Mouse (Mus musculus): ENCODE measurements around the gene Gm10912. TPM values are rescaled to one million over a fixed set of nuclear protein-coding genes. Genes with fewer than 3 reads are reported as not detected.
"Not testable (repeated sequence)": the region's sequence is repeated elsewhere in the genome, so short reads cannot be mapped to it uniquely, and the experiment has no call there.

Gene Gm10912
- polyA plus RNA-seq, 1 experiment from 2014 or later, result not detected

DNA sequence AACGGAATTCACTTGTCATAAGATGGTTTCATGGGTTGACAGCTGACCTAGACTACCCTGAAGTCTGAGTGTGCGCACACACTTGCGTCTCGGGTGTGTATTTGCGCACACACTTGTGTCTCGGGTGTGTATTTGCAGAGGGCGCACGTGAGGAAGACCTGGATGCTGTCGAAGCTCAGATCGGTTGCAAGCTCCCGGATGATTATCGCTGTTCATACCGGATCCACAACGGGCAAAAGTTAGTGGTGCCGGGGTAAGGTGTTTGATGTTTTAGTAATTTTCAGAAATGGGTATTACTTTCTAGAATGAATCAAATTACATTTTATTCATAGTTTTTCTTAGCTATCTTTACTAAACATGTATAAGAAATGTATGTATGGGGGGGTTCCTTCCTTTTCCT, 22.9 kb upstream of the Gm10912 start:
- 96% methylated on average over 15 of the region's 15 CpGs for WGBS
- H3K36me3 ChIP-seq, result peaks cover 59% of the 10 kb centered on the region

DNA sequence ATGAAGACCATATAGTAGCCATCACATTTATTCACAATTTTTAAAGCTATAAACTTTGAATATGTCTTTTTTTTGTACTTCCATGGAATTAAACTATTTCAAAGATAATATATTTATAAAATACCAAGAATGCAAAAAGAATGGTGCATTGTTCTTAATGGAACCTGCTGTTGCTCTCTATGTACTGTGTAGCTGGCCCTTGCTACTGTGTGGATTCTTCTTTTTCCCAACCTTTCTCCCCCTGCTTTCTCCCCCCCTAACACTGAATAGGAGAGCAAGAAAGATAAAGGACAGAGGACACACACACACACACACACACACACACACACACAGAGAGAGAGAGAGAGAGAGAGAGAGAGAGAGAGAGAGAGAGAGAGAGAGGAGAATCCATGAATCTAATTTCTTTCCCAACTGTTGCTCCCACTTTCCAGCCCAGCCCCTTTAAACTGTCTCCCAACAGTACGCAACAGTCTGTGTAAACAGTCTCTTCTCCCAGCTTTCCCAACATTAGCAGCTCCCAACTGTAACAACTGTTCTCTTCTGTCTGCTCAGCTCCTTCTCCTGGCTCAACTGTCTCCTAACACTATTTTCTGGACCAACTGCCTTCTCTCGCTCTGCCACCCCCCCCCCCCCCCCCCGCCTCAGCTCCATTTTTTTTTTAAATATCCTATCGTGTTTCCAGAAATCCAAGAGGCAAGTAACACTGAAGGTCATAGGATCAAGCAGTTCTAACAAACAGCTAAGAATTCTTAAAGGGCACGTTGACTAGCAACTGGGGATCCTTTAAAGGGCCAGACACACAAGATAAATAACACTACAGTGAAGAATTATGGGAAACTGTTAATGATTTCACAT, 21.8 kb upstream of the Gm10912 start:
- Histone ChIP-seq H3K27ac (no peak overlapping the region), H3K27me3 (ENCODE audit: low read depth, poor library complexity, severe bottlenecking) (no peaks in the 10 kb centered on the region), H3K36me3 (peaks cover 58% of the 10 kb centered on the region), H3K4me1 (no peaks in the 10 kb centered on the region), H3K4me3 (no peak overlapping the region), H3K9me3 (replicated peaks) (no peaks in the 10 kb centered on the region)
- 53% methylated on average over 5 of the region's 5 CpGs for WGBS
- DNase-seq (ENCODE audit: low spot score), result no peak

More for the DNA sequence above, 22.9 kb upstream of the Gm10912 start:
- no peak for DNase-seq (ENCODE audit: low spot score)
- Histone ChIP-seq H3K4me1 (no peaks in the 10 kb centered on the region), H3K9me3 (replicated peaks) (no peaks in the 10 kb centered on the region), H3K27me3 (ENCODE audit: low read depth, poor library complexity, severe bottlenecking) (no peaks in the 10 kb centered on the region), H3K4me3 (no peak overlapping the region), H3K27ac (no peak overlapping the region)

DNA sequence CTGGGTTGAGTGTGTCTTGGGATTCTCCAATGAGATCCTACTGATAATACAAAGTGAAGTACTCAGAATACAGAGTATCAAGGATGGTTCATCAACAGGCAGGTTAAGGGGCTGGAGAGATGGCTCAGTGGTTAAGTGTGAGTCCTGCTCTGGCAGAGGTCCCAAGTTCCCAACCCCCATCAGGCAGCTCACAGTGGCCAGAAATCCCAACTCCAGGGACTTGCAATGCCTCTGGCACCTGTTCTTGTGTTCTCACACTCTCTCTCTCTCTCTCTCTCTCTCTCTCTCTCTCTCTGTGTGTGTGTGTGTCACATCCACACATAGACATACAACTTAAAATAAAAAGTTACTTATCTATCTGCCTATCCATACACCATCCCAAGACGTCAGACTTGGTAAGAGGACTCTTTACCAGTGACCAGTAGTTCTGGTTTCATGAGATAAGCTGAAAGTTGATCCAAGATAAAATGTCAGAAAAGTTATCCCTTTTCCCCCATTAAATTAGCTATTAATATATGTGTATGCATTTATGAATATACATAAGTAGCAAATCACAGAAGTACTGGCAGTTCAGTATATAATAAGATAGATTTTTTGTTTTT, 21.0 kb upstream of the Gm10912 start:
- Histone ChIP-seq H3K27ac (no peak overlapping the region), H3K27me3 (ENCODE audit: low read depth, poor library complexity, severe bottlenecking) (no peaks in the 10 kb centered on the region), H3K4me3 (no peak overlapping the region), H3K4me1 (no peaks in the 10 kb centered on the region), H3K9me3 (replicated peaks) (no peaks in the 10 kb centered on the region), H3K36me3 (peaks cover 52% of the 10 kb centered on the region)
- no peak for DNase-seq (ENCODE audit: low spot score)
- WGBS, result 68% methylated on average over 1 of the region's 1 CpGs

DNA sequence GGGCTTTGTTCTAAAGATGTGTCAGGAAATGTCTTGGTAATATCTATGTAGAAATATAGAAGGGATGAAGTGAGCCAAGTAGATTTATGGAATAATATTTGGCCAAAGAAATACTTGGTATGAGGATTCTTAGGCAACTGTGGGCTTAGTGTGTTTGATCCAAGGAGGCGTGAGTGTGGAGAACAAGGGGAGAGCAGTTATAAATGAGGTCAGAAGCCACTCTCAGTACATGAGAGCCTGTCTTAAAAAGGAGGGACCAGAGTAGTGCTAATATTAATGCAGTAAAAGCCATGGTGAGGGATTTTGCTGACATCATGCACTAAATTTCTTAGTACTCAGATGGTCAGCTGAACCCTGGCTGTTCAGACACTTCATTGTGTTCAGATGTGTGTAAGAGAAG, 7.2 kb upstream of the Gm10912 start:
- H3K27ac ChIP-seq, result no peak overlapping the region
- no peak overlapping the region for H3K4me3 ChIP-seq
- H3K36me3 ChIP-seq, result peaks cover 54% of the 10 kb centered on the region
- H3K9me3 ChIP-seq (replicated peaks), result no peaks in the 10 kb centered on the region
- no peaks in the 10 kb centered on the region for H3K4me1 ChIP-seq
- DNase-seq (ENCODE audit: low spot score), result no peak
- 92% methylated on average over 1 of the region's 1 CpGs for whole genome bisulfite sequencing
- H3K27me3 ChIP-seq (ENCODE audit: low read depth, poor library complexity, severe bottlenecking), result no peaks in the 10 kb centered on the region

DNA sequence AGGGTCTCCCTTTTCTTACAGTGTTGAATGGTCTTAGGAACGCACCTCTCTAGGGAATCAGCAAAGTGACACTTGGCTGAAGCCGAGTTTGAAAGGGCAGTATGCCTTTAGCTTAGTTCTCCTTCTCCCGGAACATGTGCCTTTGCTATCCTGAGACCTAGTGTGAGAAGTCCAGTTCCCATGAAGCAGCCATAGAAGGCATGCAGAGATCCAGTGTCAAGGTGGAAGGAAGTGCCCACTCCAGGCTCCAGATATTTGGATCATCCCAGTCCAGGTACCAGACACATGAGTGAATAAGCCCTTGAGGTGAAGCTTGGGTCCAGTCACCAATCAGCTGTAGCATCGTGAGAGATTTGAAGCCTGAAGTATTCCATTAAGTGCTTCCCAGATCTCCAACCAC, 6.7 kb upstream of the Gm10912 start:
- no peaks in the 10 kb centered on the region for H3K9me3 ChIP-seq (replicated peaks)
- H3K27ac ChIP-seq, result no peak overlapping the region
- peaks cover 49% of the 10 kb centered on the region for H3K36me3 ChIP-seq
- DNase-seq (ENCODE audit: low spot score), result no peak
- WGBS, result 96% methylated on average over 4 of the region's 4 CpGs
- no peaks in the 10 kb centered on the region for H3K4me1 ChIP-seq
- H3K27me3 ChIP-seq (ENCODE audit: low read depth, poor library complexity, severe bottlenecking), result no peaks in the 10 kb centered on the region
- H3K4me3 ChIP-seq, result no peak overlapping the region

DNA sequence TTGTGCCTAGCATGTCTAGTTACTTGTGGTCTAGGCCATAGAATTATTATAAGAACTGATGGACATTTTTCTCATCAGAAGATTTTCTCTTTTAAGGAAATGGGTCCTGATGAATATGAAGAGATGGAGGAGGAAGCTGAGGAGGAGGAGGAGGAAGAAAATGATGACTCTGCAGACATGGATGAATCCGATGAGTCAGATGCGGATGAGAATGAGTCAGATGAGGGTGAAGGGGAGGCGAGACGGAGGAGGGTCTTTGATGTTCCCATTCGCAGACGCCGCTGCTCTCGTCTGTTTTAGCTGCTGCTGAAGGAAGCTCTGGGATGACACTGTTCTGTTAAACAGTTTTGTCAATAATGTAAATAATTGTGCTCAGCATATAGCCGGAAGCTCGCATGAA, 5.8 kb upstream of the Gm10912 start:
- Histone ChIP-seq H3K27me3 (ENCODE audit: low read depth, poor library complexity, severe bottlenecking) (no peaks in the 10 kb centered on the region), H3K9me3 (replicated peaks) (no peaks in the 10 kb centered on the region), H3K4me1 (no peaks in the 10 kb centered on the region), H3K36me3 (peaks cover 41% of the 10 kb centered on the region), H3K27ac (no peak overlapping the region), H3K4me3 (no peak overlapping the region)
- WGBS, result 78% methylated on average over 10 of the region's 10 CpGs
- DNase-seq (ENCODE audit: low spot score), result no peak

DNA sequence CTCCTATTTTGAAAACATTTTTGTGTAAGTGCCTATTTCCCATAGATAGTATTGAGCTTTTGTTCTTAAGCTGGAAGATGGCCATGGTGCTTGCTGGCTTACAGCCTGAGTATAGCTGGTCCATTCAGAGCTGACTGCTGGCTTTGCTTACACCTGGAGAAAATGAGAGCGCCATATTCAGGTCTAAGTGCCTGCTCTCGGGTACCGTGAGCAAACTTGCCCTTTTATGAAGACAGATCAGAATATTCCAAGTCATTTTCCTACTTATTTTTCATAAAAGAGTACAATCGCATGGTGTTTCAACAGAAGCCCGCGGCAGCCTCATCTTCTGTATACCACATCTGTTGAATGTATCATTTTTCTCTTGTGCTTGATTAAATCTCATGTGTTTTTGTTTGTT, 4.6 kb upstream of the Gm10912 start:
- DNase-seq (ENCODE audit: low spot score), result no peak
- WGBS, result 97% methylated on average over 6 of the region's 6 CpGs
- H3K4me3 ChIP-seq, result no peak overlapping the region
- H3K4me1 ChIP-seq, result no peaks in the 10 kb centered on the region
- no peak overlapping the region for H3K27ac ChIP-seq
- H3K36me3 ChIP-seq, result peaks cover 29% of the 10 kb centered on the region
- no peaks in the 10 kb centered on the region for H3K9me3 ChIP-seq (replicated peaks)
- no peaks in the 10 kb centered on the region for H3K27me3 ChIP-seq (ENCODE audit: low read depth, poor library complexity, severe bottlenecking)

DNA sequence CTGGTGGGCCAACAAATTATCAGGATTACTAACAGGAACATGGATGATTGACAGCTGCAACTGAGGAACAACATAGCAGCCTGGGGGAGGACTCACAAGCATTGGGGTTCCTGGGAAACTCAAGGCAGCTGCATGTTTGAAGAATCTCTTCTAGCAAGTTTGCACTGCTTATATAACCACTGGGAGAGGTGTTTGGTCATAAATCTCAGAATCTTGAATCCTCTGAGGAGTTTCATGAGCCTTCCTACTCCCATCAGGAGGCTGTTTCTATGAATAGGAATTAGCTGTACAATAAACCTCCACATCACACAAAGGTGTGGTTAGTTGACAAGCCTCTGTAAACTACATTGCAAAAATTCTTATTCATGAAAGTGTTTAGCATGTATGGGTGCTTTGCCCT, 3.0 kb upstream of the Gm10912 start:
- no peak for DNase-seq (ENCODE audit: low spot score)
- Histone ChIP-seq H3K4me1 (no peaks in the 10 kb centered on the region), H3K27ac (no peak overlapping the region), H3K27me3 (ENCODE audit: low read depth, poor library complexity, severe bottlenecking) (no peaks in the 10 kb centered on the region), H3K36me3 (peaks cover 29% of the 10 kb centered on the region), H3K4me3 (no peak overlapping the region), H3K9me3 (replicated peaks) (no peaks in the 10 kb centered on the region)

DNA sequence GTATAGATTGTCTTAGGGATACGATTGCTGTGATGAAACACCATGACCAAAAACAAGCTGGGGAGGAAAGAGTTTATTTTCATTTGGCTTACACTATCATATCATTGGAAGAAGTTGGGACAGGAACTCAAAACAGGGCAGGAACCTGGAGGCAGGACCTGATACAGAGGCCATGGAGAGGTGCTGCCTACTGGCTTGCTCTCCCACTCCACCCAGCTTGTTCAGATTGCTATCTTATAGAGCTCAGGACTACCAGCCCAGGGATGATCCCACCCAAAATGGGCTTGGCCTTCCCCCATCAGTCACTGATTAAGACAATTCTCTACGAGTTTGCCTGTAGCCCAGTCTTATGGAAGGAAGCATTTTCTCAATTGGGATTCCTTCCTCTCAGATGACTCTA, 1.5 kb upstream of the Gm10912 start:
- H3K27me3 ChIP-seq (ENCODE audit: low read depth, poor library complexity, severe bottlenecking), result no peaks in the 10 kb centered on the region
- H3K4me1 ChIP-seq, result no peaks in the 10 kb centered on the region
- H3K27ac ChIP-seq, result no peak overlapping the region
- WGBS, result 88% methylated on average over 2 of the region's 2 CpGs
- H3K4me3 ChIP-seq, result no peak overlapping the region
- no peaks in the 10 kb centered on the region for H3K9me3 ChIP-seq (replicated peaks)
- H3K36me3 ChIP-seq, result peaks cover 21% of the 10 kb centered on the region
- DNase-seq (ENCODE audit: low spot score), result no peak

DNA sequence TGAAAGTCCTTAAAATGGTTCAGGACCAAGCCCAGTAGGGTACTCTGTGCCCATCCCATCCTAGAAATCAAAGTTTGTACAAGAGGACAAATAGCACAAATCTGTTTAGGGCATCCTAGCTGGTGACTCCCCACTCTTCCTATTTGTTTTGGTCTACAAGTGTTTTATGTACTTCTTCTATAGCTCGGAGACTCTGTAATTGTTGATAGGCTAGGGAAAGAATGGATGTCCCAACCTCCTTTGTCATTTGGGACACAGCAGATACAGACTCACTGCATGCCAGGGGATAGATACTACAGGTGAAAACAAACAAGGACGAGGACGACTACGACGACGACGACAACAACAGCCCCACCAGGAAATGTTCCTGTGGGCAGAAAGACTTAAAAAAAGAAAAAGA, 2.8 kb downstream of the Gm10912 start, which contains the start of gene Gm10799:
Gm10799 (minus strand) TSS at position 101 of the 400 bp plus-strand sequence.
- not testable (repeated sequence) for H3K36me3 ChIP-seq; H3K27ac ChIP-seq; H3K9me3 ChIP-seq (replicated peaks); DNase-seq (ENCODE audit: low spot score); H3K4me3 ChIP-seq; H3K27me3 ChIP-seq (ENCODE audit: low read depth, poor library complexity, severe bottlenecking); H3K4me1 ChIP-seq
- WGBS, result 88% methylated on average over 7 of the region's 7 CpGs

DNA sequence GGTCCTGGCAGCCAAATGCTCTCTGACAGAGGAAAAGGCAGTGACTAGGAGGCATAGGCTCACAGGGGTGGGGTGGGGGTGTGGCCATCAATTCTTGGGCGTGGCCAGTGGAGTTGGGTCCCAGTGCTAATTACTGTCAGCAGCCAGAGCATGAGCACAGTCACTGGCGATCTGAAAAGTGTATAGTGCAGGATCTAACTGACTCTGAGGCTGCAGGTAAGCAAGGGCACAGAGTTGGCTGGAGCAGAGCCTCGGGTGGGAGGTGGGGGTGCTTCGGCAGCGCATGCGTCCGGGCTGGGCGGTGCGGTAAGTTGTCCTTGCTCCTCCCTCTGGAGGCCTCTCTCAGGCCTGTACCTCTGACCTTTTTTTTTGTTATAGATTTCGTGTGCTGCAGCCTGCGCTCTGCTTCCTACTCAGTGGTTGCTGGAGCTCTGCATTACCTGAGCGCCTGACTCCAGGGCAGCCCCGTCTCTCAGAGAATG, 4.1 kb downstream of the Gm10912 start, which contains the start of gene Cd59b:
Cd59b (plus strand) TSS at position 146 of the 482 bp plus-strand sequence.
- peak; percentile 69 for DNase-seq (ENCODE audit: low spot score)
- Histone ChIP-seq H3K27me3 (ENCODE audit: low read depth, poor library complexity, severe bottlenecking) (no peaks in the 10 kb centered on the region), H3K4me1 (peaks cover 9% of the 10 kb centered on the region), H3K27ac (peak within 1 kb of the TSS; percentile 84), H3K36me3 (peaks cover 3% of the 10 kb centered on the region; the same call in 1 of the 2 replicates), H3K4me3 (peak within 1 kb of the TSS; percentile 50), H3K9me3 (replicated peaks) (no peaks in the 10 kb centered on the region)
- WGBS, result 6% methylated on average over 13 of the region's 13 CpGs

DNA sequence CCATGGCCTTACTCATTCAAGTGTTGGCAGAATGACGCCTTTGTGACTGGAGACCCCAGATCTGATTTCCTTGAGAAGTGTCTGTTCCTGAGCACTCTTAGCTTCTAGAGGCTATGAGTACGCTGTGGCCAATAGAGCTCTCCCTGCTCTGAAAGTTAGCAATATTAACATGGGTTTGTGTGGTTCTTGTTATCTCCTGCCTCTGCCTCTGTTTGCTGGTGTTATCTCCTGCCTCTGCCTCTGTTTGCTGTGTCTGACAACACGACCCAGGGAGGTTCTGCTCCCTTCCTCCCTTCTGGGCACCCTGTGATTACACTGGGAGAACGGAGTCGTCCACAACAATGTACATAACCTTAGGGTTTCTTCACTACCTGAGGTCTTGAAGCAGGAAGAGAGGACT, 12.7 kb downstream of the Gm10912 start:
- H3K27me3 ChIP-seq (ENCODE audit: low read depth, poor library complexity, severe bottlenecking); H3K4me3 ChIP-seq; H3K9me3 ChIP-seq (replicated peaks); DNase-seq (ENCODE audit: low spot score); H3K36me3 ChIP-seq; H3K27ac ChIP-seq; H3K4me1 ChIP-seq: not testable (repeated sequence)
- WGBS, result 74% methylated on average over 5 of the region's 5 CpGs

DNA sequence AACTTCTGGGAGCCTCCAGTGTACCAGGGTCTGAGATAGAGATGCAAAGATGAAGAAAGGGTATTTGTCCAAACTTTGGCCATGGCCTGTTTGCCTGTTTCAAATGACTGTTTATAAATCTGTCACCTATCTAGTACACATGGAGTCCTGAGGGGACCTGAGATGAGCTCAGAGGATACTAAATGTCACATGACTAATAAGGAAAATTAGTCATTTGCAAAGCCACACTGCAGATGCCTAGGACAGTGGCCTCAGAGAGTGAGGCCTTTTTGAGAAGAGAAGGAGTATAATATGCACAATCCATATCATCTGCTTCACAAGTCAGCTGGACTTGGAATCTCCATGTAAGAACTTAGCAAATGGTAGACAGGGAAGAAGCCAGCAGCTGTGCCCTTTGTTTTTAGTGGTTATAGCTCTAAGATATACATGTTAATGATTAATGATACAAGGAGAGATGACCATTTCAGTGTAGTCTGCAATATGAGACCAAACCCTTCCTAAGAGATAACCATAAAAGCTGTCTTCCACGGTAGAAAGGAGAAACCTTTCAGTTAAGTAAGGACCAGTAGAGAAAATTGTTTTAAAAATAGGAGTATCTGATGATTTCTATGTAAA, 15.9 kb downstream of the Gm10912 start:
- not testable (repeated sequence) for H3K27me3 ChIP-seq (ENCODE audit: low read depth, poor library complexity, severe bottlenecking); H3K4me3 ChIP-seq; H3K4me1 ChIP-seq; H3K27ac ChIP-seq; H3K36me3 ChIP-seq; DNase-seq (ENCODE audit: low spot score); H3K9me3 ChIP-seq (replicated peaks)
- WGBS, result no CpG with 5 or more reads among the region's 1 CpGs

Data from limb, embryonic 10.5 days (tissue).